Mouse (Mus musculus) liver, postnatal 0 days (tissue): ENCODE results near the gene Agpat1. TPM values are rescaled to one million over a fixed set of nuclear protein-coding genes. Genes with fewer than 3 reads are reported as not detected.

Experiments
- ATAC-seq: fragments of 200-750 bp; cut with Nextera tagmentation; 2 replicates; pipeline ENCODE4 v1.8.0; 2017; ENCODE audit warnings: mild to moderate bottlenecking, moderate library complexity
- DNase-seq: peaks from one replicate; pipeline ENCODE4 v3.0.0-alpha.2; 2016
- H3K27ac ChIP-seq: fragments of 300-500 bp; sonication (generic); 2 replicates; pipeline ENCODE4 v1.5.1; 2014; ENCODE audit warnings: antibody characterized with exemption, moderate library complexity, mild to moderate bottlenecking, low read depth
- H3K27me3 ChIP-seq: fragments of 300-500 bp; sonication (generic); 2 replicates; pipeline ENCODE4 v1.6.1; 2014; ENCODE audit warnings: low read length, control low read depth, mixed read lengths; ENCODE audit not compliant: insufficient read depth
- H3K36me3 ChIP-seq: fragments of 300-500 bp; sonication (generic); replicated peaks from 2 replicates; pipeline ENCODE4 v1.6.1; 2014; ENCODE audit warnings: mild to moderate bottlenecking, control low read depth, low read length, moderate library complexity, mixed read lengths; ENCODE audit not compliant: insufficient read depth
- H3K4me1 ChIP-seq: fragments of 300-500 bp; sonication (generic); 2 replicates; pipeline ENCODE4 v1.6.1; 2014; ENCODE audit warnings: antibody characterized with exemption, mild to moderate bottlenecking, control low read depth; ENCODE audit not compliant: insufficient read depth
- H3K4me2 ChIP-seq: fragments of 300-500 bp; sonication (generic); 2 replicates; pipeline ENCODE4 v1.6.1; 2014; ENCODE audit warnings: low read depth, mild to moderate bottlenecking, low read length, moderate library complexity, mixed read lengths
- H3K4me3 ChIP-seq: fragments of 300-500 bp; sonication (generic); 2 replicates; pipeline ENCODE4 v1.5.1; 2014; ENCODE audit warnings: low read depth, low read length
- H3K9ac ChIP-seq: fragments of 300-500 bp; sonication (generic); replicated peaks from 2 replicates; pipeline ENCODE4 v1.6.1; 2014; ENCODE audit warnings: mild to moderate bottlenecking, moderate library complexity
- H3K9me3 ChIP-seq: fragments of 300-500 bp; sonication (generic); 2 replicates; pipeline ENCODE4 v1.6.1; 2016; ENCODE audit warnings: mild to moderate bottlenecking, control low read depth, low read length, mixed read lengths
- CTCF ChIP-seq: sonication (generic); IDR thresholded peaks from 2 replicates; pipeline ENCODE4 v1.5.1; 2016; ENCODE audit warnings: antibody characterized with exemption, low read depth
- EP300 ChIP-seq: IDR thresholded peaks from 2 replicates; pipeline ENCODE4 v1.6.1; 2016; ENCODE audit warnings: antibody characterized with exemption, low read depth, mild to moderate bottlenecking
- WGBS: fragments of 180-500 bp; shearing (Covaris S2); extraction: QIAGEN DNeasy Blood & Tissue Kit; methylation state at CpG from one replicate; pipeline ENCODE4 v1.1.7; 2014; ENCODE audit not compliant: insufficient replicate concordance; 5-methylcytosine and 5-hydroxymethylcytosine counted together
- polyA plus RNA-seq: library from polyadenylated mRNA; unstranded; fragments of >200 nt; fragmentation: Nextera tagmentation; extraction: Ambion mirVana; gene quantifications from 2 replicates; pipeline ENCODE4 v1.2.1, GENCODE M21; 2015

Gene Agpat1
- polyA plus RNA-seq, 1 experiment from 2014 or later, result 11.1 TPM

GRCm38 (mm10) chr17:34582528-34582927 lies 21.5 kb upstream of the Agpat1 start:
- no peaks in the 10 kb centered on the region for H3K9me3 ChIP-seq
- H3K4me3 ChIP-seq, result no peak overlapping the region
- H3K27me3 ChIP-seq, result no peaks in the 10 kb centered on the region
- H3K9ac ChIP-seq, result no peak overlapping the region
- TF ChIP-seq CTCF, result no peak
- H3K4me2 ChIP-seq, result no peak overlapping the region
- no peaks in the 10 kb centered on the region for H3K36me3 ChIP-seq
- H3K4me1 ChIP-seq, result peaks cover 12% of the 10 kb centered on the region; the same call in 1 of the 2 replicates
- ATAC-seq (no peak), DNase-seq (no peak)
- H3K27ac ChIP-seq, result no peak overlapping the region
- 82% methylated on average over 12 of the region's 12 CpGs for WGBS

GRCm38 (mm10) chr17:34583397-34583796 lies 20.7 kb upstream of the Agpat1 start:
- H3K36me3 ChIP-seq, result no peaks in the 10 kb centered on the region
- no peak for TF ChIP-seq CTCF
- H3K9ac ChIP-seq, result no peak overlapping the region
- whole genome bisulfite sequencing, result 66% methylated on average over 7 of the region's 7 CpGs
- no peak for DNase-seq
- peaks cover 18% of the 10 kb centered on the region for H3K4me1 ChIP-seq
- H3K4me3 ChIP-seq, result no peak overlapping the region
- H3K9me3 ChIP-seq, result no peaks in the 10 kb centered on the region
- H3K27ac ChIP-seq, result no peak overlapping the region
- H3K27me3 ChIP-seq, result no peaks in the 10 kb centered on the region
- no peak overlapping the region for H3K4me2 ChIP-seq
- no peak for ATAC-seq

DNA sequence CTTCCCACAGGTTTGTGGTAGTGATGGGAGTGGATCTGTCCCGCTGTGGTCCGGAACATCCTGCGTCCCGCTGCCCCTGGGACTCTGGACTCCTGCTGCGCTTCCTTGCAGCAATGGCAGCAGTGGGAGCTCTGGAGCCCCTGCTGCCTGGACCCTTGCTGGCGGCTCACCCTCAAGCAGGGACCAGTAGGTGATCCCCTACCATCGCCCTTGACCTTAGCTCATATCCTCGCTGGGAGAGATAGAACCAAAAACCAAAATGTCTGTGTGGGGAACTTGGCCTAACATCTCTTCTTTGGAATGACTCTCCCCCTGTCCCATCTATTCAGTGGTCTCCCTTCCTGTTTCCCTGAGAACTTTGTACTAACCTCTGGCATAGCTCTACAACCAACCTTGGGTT lies 20.2 kb upstream of the Agpat1 start:
- Histone ChIP-seq H3K4me1 (peaks cover 22% of the 10 kb centered on the region), H3K9me3 (no peaks in the 10 kb centered on the region), H3K9ac (no peak overlapping the region), H3K27ac (no peak overlapping the region), H3K4me2 (no peak overlapping the region), H3K4me3 (no peak overlapping the region), H3K36me3 (no peaks in the 10 kb centered on the region), H3K27me3 (no peaks in the 10 kb centered on the region)
- WGBS, result 88% methylated on average over 8 of the region's 8 CpGs
- DNase-seq (no peak), ATAC-seq (no peak)
- TF ChIP-seq CTCF, result no peak
- no peak for TF ChIP-seq EP300

GRCm38 (mm10) chr17:34585121-34585520 lies 18.9 kb upstream of the Agpat1 start:
- Histone ChIP-seq H3K4me3 (no peak overlapping the region), H3K36me3 (no peaks in the 10 kb centered on the region), H3K9me3 (no peaks in the 10 kb centered on the region), H3K4me1 (peaks cover 35% of the 10 kb centered on the region), H3K9ac (no peak overlapping the region), H3K27me3 (no peaks in the 10 kb centered on the region), H3K4me2 (no peak overlapping the region), H3K27ac (no peak overlapping the region)
- TF ChIP-seq EP300 (no peak), CTCF (no peak)
- DNase-seq, result no peak
- no peak for ATAC-seq
- WGBS, result 83% methylated on average over 8 of the region's 8 CpGs

DNA sequence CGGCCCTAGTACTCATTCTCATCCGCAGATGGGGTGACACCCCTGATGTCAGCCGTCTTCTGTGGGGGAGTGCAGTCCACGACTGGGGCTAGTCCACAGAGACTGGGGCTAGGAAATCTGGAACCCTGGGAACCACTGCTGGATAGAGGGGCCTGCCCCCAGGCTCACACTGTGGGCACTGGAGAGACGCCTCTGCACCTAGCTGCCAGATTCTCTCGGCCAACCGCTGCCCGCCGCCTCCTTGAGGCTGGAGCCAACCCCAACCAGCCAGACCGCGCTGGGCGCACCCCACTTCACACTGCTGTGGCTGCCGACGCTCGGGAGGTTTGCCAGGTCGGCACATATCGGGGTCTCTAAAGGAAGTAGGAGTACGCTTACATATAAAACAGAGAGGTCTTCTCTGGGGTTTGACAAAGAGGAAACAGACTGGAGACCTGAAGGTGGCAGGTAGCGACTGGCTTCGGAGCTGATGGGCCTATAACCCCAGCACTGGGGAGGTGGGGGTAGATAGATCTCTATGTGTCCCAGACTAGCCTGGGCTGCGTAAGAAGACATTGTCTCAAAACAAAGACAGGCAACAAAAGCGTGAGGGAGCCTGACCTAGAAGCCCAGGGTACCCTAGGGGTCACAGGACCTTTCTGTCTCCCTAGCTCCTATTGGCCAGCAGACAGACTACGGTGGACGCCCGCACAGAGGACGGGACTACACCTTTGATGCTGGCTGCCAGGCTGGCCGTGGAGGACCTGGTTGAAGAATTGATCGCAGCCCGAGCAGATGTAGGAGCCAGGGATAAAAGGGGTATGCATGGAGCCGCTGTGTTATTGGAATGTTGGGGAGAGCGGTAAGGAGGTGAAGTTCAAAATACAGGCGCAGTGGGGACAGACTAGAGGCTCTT lies 17.9 kb upstream of the Agpat1 start:
- no peak for TF ChIP-seq CTCF
- no peak for TF ChIP-seq EP300
- H3K27ac ChIP-seq, result no peak overlapping the region
- H3K9ac ChIP-seq, result no peak overlapping the region; the same call in 1 of the 2 replicates
- peak overlapping the region; percentile 87; the same call in 1 of the 2 replicates for H3K4me3 ChIP-seq
- 39% methylated on average over 32 of the region's 32 CpGs for WGBS
- no peak for DNase-seq
- H3K4me1 ChIP-seq, result peaks cover 45% of the 10 kb centered on the region
- H3K36me3 ChIP-seq, result no peaks in the 10 kb centered on the region
- no peaks in the 10 kb centered on the region for H3K27me3 ChIP-seq
- peak overlapping the region; percentile 99 for H3K4me2 ChIP-seq
- no peaks in the 10 kb centered on the region for H3K9me3 ChIP-seq
- ATAC-seq, result no peak

- TF ChIP-seq EP300 (no peak), CTCF (no peak)
- H3K27me3 ChIP-seq, result no peaks in the 10 kb centered on the region
- peak overlapping the region; percentile 95 for H3K9ac ChIP-seq
- ATAC-seq (peak; percentile 80), DNase-seq (peak; percentile 91)
- H3K4me2 ChIP-seq, result peak overlapping the region; percentile 99
- H3K27ac ChIP-seq, result peak overlapping the region; percentile 84
- WGBS, result under 1% methylated on average over 37 of the region's 38 CpGs
- H3K9me3 ChIP-seq, result no peaks in the 10 kb centered on the region
- no peaks in the 10 kb centered on the region for H3K36me3 ChIP-seq
- H3K4me3 ChIP-seq, result peak overlapping the region; percentile 87
- H3K4me1 ChIP-seq, result peaks cover 49% of the 10 kb centered on the region
Observed at GRCm38 (mm10) chr17:34586796-34587422, 17.2 kb upstream of the Agpat1 start.
